Mouse (Mus musculus): ENCODE data around the gene Nrap. TPM values are rescaled to one million over a fixed set of nuclear protein-coding genes. Genes with fewer than 3 reads are reported as not detected.
A peak's percentile ranks its signal among the peaks of the same experiment; 100 is the strongest.
"Not testable (repeated sequence)": the region's sequence is repeated elsewhere in the genome, so short reads cannot be mapped to it uniquely, and the experiment has no call there.

Gene Nrap
- 100 to 1,000 TPM; 290 to 325 TPM for total RNA-seq (2021)

DNA sequence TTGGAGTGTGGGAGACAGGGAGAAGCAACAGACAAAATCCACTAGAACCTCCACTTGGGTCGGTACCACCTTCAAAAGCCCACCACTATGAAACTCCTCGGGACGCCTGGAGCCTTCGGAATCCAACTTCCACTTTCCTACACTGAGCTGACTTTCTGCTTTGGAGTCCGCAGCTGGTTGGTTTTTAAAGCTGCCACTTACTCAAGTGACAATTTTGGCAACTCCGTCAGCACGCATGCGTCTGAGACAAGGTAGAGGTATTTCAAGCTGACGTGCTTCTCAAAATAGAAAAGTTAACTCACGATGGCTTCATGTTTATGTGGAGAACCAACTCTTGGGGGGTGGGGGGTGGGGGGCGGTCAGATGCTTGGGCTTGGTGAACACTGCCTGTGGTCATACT, at the start of gene Nrap:
Gene Nrap (minus strand): TSS at position 159 of the 400 bp plus-strand sequence.
- DNase-seq = peak; percentile 77 to 82
- intact Hi-C loops (cut with DNase I) = loop anchor here (5.0 kb wide), 1 partner anchor 33 kb away; no protein-coding TSS in a partner anchor

GRCm38 (mm10) chr19:56439072-56439434, 49.2 kb upstream of the Nrap start:
- DNase-seq = no peak
- intact Hi-C loops (cut with DNase I) = no loop called here

GRCm38 (mm10) chr19:56438357-56439071, 48.7 kb upstream of the Nrap start:
- peak; percentile 57 to 60 for DNase-seq
- intact Hi-C loops (cut with DNase I) = no loop called here

DNA sequence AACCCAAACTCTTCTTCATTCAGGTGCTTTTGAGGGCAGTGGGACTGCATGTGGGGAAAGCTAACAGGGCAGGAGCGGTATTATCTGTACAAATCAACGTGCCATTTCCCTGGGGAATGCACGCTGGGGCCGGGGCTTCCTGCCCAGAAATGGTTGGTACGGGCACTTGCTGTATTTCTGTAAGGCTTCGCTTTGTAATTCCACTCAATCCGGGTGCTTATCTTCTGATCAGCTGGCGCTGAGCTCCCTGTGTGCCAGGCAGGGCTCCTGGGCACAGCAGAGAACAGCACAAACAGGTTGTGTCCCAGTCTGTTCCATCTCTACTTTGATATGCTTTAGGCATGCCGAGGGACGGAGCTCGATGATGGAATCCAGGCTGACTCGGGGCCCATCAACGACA, 46.5 kb upstream of the Nrap start:
- intact Hi-C loops (cut with DNase I) = no loop called here
- DNase-seq = no peak

DNA sequence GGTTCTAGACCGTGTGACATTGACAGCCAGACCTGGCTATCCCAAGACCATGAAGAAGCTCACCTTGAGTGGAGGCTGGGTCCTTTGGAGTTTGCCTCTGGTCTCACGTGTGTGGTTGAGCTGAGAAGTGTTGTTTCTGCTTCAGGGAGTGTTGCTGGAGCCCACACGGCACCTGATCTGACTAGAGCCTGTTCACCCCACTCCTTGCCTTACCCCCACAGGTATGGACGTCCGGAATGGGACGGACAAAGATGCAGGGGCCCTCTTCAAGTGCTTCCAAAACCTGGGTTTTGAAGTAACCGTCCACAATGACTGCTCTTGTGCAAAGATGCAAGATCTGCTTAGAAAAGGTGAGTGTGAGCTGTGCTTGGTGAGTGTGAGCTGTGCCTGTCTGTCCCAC, 43.7 kb upstream of the Nrap start:
- DNase-seq = no peak
- intact Hi-C loops (cut with DNase I) = no loop called here

DNA sequence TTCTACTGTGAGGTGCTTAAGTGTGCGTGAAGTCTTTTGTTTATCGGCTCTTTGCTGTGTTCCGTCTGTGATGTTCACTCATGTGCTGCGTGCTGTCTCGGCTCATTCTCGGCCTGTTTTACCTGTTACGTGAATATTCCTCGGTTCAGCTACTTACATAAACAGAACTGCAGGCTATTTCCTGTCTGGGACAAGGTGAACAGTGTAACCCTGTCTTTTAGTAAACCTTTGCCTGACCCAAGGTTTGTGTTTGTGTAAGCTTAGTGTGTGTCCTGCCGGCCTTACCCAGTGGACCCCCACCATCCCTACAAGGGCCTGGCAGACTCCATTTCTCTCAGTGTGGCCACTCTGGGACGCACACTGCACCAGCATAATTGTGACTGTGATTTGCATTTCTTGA, 42.9 kb upstream of the Nrap start:
- intact Hi-C loops (cut with DNase I) = no loop called here
- no peak for DNase-seq

DNA sequence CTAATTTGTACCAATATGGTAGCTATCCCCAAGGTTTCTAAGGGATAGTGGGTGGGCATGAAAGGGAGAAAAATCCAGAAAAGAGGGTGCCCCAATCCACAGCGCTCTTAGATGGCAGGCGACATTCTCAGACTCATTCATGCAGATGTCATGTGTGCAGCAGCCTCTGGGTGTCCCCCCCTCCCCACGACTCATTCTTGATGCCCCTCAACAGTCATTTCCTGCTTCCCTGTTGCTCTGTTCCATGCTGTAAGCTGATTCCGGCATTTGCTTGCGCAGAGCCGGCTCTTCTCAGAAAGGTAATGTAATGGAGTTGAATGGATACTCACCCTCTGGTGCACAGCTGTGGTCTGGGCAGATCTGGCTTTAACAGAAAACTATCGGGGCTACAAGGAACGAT, 40.5 kb upstream of the Nrap start:
- intact Hi-C loops (cut with DNase I) = no loop called here
- DNase-seq = no peak

GRCm38 (mm10) chr19:56425492-56425891, 35.7 kb upstream of the Nrap start:
- intact Hi-C loops (cut with DNase I) = no loop called here

GRCm38 (mm10) chr19:56424606-56425395, 35.0 kb upstream of the Nrap start:
- intact Hi-C loops (cut with DNase I) = loop anchor here (1.0 to 5.0 kb wide), 3 partner anchors 142 to 482 kb away; no protein-coding TSS in a partner anchor
- no peak for DNase-seq

More at GRCm38 (mm10) chr19:56425492-56425891, 35.7 kb upstream of the Nrap start:
- peak; percentile 52 to 59 for DNase-seq

GRCm38 (mm10) chr19:56423370-56423769, 33.5 kb upstream of the Nrap start:
- no peak for DNase-seq

GRCm38 (mm10) chr19:56422476-56423338, 32.9 kb upstream of the Nrap start:
- intact Hi-C loops (cut with DNase I) = loop anchor here (1.0 to 5.0 kb wide), 4 partner anchors 145 to 485 kb away; no protein-coding TSS in a partner anchor
- DNase-seq = peak; percentile 90 to 95

More at GRCm38 (mm10) chr19:56423370-56423769, 33.5 kb upstream of the Nrap start:
- intact Hi-C loops (cut with DNase I) = loop anchor here (2.0 to 5.0 kb wide), 3 partner anchors 144 to 484 kb away; no protein-coding TSS in a partner anchor

DNA sequence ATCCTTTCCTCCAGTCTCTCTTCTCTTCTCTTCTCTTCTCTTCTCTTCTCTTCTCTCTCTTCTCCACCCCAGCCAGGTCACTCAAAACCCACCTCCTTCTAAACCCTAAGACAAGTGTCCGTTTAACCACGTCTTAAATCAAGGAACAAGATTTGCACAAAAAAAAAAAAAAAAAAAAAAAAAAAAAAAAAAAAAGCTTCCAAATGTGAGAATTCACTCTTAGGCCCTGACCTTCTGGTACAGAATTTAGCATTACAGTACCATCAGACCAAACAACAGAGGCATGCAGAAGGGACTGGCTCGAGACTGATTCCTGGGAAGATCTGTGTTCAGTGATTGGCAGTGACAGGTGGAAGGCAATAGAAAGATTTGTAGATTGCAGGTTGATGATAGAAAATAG, 30.5 kb upstream of the Nrap start:
- intact Hi-C loops (cut with DNase I) = loop anchor here (5.0 kb wide), 2 partner anchors 147 to 487 kb away; no protein-coding TSS in a partner anchor
- DNase-seq = no peak

DNA sequence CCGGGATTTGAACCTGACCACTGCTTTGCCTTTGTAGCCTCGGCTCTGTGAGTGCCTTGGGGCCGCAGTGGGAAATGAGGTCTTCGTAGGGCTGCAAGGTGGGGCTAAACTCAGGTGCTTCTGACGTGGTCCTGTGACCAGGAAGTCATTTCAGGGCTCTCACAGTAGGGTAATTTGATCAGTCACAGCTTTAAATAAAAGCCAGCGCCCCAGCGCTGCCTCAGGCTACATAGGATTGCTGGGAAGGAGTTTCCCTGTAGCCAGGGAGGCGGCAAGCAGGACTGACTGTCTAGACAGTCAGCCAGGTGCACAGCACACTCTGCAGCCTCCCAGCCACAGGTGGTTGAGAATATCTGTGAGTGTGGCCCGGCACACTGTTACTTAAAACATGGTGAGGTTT, 29.6 kb upstream of the Nrap start:
- intact Hi-C loops (cut with DNase I) = no loop called here
- no peak for DNase-seq

DNA sequence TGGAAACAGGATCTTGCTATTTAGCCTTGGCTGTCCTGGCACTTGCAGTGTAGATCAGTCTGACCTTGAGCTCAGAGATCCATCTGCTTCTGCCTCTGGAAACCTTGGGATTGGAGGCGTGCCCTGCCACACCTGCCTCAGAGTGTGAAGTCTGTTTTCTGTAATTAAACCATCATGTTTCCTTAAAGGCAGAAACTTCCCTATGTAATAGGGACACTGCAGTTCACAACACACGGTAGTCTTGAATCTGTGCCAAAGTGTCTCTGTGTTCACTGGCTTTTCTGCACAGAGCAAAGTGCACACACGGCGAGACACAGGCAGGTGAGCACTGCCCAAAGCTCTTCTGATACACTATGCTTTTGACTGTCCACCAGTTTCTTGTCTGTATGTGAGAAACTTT, 28.6 kb upstream of the Nrap start:
- intact Hi-C loops (cut with DNase I) = no loop called here
- DNase-seq = no peak

DNA sequence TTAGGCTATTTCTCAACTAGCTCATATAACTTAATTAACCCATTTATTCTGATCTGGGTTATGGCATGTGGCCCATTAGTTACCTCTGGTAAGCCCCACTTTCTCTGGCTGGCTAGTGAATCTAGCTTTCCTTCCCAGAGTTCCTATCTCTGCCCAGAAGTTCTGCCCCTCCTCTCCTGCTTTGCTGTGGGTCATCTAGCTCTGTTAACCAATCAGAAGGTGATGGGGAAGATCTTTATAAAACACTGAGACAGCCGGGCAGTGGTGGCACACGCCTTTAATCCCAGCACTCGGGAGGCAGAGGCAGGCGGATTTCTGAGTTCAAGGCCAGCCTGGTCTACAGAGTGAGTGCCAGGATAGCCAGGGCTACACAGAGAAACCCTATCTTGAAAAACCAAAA, 20.0 kb upstream of the Nrap start:
- intact Hi-C loops (cut with DNase I); DNase-seq: not testable (repeated sequence)

- peak; percentile 40 to 58 for DNase-seq
These were observed 16.7 kb upstream of the Nrap start for GRCm38 (mm10) chr19:56406581-56406980.

DNA sequence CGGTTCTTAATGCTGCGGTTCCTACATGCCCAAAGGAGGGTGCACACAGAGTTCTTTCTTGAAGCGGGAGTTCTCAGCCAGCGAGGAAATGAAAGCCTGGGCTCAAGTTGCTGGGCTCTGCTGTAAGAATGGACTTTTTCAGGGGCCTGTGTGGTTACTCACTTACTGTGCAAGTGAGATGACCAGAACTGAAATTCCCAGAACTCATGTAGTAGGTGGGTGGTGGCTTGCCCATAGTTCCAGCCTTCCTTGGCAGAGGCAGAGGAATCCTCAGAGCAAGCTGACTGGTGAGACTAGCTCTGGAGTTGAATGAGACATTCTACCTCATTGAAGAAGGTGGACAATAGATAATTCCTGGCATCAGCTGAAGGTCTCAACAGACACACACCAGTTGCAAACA, 16.0 kb upstream of the Nrap start:
- intact Hi-C loops (cut with DNase I) = no loop called here
- no peak for DNase-seq

More at GRCm38 (mm10) chr19:56406581-56406980, 16.7 kb upstream of the Nrap start:
- intact Hi-C loops (cut with DNase I) = no loop called here

DNA sequence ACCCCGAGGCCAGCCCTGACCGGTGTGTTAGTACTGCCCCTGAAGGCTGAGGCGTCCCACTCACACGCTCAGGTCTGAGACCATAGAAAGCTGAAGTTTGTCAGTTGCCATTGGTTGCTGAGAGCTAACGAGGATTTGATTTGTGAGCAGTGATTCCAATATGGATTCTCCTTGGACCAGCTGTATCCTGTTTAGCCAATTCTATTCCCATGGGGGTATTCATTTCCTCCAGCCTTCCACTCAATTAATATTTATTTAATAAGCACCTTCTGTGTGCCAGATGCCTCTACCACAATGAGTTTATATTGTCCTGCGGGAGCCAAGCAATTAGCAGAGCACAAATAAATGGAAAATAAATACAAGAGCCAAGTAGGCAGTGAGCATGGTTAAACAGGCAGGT, 12.0 kb upstream of the Nrap start:
- DNase-seq = peak in 1 of 2 experiments; percentile 29
- intact Hi-C loops (cut with DNase I) = no loop called here

- peak; percentile 71 to 83 for DNase-seq
- intact Hi-C loops (cut with DNase I) = no loop called here
These were observed 10.4 kb upstream of the Nrap start for GRCm38 (mm10) chr19:56400200-56400599.

GRCm38 (mm10) chr19:56398528-56398795, 8.6 kb upstream of the Nrap start:
- intact Hi-C loops (cut with DNase I) = no loop called here
- no peak for DNase-seq

All from heart, postnatal 10 days (tissue).